Mouse (Mus musculus) brain, embryonic 18.5 days (tissue): ENCODE measurements around the gene Bri3.
A peak's percentile ranks its signal among the peaks of the same experiment; 100 is the strongest.
"Not testable (repeated sequence)": the region's sequence is repeated elsewhere in the genome, so short reads cannot be mapped to it uniquely, and the experiment has no call there.

Experiments
- DNase-seq: peaks from one replicate; pipeline ENCODE4 v3.0.0-alpha.2; 2012; ENCODE audit warnings: low read depth, low spot score

Bri3 gene

DNA sequence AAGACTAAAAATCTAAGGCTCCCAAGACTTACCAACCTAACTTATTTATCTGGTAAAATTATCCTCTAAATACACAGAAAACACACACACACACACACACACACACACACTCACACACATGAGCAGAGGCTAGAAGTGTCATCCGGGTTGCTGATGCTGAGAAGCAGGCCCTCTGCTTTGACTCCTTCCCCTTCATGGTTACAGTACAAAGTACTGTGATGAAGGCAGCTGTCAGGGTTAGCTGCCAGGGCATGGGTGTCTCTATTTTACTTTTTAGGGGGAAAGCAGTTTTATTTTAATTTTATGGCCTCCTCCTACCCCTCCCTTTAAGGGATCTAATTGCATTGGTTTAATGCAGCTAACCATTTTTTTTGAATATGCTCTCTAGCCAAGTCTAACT lies 51.1 kb downstream of the Bri3 start:
- DNase-seq, result no peak

DNA sequence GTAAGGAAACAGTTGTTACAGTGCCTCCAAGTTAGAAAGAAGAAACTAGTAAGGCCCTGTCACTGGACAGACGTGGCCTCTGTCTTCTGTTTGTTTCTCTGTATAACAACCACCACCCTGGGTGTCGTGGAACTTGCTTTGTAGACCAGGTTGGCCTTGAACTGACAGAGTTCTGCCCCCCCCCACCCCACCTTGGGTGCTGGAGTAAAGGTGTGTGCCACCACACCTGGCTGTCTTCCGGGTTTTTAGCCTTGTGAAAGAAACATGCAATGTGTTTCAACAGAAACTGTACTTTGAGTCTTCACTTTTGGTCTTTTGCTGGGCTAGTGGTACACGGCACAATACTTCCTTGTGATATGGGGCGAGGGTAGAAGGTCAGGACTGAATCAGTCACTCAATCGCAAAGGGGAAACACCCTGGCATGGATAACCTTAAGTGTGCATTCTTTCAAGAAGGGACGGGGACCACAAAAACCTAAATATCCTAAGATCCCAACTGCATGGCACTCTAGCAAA lies 51.9 kb downstream of the Bri3 start:
- DNase-seq, result no peak

DNA sequence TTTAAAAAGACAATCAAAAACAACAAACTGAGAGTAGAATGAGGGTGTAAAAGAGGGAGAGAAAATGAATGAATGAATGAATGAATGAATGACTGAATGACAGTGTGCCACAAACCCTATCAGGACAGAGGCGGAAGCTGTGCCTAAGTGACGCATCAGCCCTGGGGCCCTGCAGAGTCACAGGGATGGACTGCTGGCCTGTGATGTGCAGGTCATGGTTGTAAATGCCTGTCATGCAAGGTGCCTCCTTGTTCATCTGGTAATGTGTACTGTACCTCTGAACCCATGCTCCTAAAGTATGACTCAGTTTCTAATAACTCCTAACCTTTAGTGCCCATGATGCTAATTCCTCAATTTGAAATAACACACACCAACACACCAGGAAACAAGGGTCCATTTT lies 58.8 kb downstream of the Bri3 start:
- no peak for DNase-seq

DNA sequence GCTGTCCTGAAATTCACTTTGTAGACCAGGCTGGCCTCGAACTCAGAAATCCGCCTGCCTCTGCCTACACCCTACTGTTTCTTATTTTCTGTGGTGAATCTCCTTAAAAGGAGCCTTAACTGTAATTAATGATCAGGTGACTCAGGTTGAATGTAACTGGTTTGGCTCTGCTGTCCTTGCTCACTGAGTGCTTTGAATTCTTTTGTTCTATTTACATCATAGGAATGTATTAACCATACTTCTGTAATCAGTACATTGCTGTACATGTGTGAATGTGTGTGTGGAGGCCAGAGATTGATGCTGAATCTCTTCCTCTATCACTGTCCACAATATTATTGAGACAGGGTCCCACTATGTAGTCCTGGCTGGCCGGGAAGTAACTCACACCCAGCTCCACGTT lies 64.7 kb downstream of the Bri3 start:
- no peak for DNase-seq

DNA sequence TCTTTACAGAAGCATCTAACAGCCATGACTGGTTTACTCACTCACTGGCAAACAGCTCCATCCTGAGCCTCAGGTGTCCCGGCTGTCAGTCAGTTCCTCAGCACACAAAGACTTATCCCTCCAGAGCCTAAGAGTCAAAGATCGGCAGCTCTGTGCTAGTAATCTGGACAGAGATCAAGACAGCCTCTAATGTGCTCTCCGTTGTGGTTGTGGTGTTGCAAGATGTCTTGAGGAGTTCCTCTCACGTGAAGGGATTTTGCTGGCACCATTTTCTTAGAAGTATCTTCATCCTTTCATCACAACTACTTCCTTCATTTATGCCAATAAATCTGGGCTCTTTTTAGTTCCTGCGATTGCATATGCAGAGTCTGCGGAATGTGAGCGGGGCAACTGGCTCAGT lies 67.9 kb downstream of the Bri3 start:
- no peak for DNase-seq

DNA sequence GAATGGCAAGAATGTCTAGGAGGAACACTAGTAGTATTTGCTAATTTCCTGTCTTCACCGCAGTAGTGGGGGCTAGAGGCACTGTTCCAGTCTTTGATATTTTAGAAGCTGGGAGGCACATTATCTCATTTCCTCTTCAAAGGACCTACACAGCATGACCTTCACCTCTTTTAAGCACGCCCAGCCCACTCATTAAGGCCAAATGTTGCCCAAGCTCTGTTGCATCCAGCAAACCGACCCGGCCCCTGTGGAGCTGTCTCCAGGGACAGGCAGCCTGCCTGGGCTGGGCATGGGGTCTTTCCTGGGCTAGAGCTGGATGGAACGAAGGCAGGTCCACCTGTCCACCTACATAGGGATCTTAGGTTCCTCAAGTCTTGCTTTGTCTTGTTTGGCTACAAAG lies 69.1 kb downstream of the Bri3 start:
- no peak for DNase-seq

DNA sequence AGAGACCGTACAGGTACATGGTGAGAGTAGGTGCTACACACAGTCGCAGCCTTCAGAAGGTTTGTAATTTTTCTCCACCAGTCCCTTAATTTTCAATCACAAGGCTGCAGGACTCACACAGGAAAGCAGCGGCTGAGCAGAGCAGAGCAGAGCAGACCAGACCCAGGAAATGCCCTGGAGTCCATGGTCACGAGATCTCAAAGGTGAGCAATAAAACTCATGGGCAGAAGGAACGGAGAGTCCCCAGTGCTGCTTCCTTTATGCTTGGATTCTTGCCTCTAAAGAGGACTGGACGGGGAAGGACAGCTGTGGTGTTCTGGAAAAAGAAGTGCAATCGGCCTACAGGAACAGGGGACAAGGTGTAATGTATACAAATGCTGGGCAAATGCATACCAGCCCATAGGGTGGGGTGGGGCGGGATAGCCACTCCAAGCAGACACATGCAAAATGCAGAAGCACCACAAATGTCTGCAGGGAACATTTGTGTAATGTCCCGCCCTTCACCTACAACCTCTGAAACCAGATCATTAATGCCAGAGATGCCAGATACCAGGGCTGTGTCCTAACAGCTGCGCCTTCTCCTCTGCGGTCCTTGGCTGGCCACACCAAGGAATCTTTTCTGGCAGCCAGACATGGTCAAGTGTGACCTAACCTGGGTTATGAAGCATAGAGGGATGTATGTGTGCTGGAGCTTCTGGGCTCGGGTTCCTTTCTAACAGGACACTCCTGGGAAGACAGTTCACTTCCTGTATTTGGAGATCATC lies 70.7 kb downstream of the Bri3 start:
- no peak for DNase-seq

DNA sequence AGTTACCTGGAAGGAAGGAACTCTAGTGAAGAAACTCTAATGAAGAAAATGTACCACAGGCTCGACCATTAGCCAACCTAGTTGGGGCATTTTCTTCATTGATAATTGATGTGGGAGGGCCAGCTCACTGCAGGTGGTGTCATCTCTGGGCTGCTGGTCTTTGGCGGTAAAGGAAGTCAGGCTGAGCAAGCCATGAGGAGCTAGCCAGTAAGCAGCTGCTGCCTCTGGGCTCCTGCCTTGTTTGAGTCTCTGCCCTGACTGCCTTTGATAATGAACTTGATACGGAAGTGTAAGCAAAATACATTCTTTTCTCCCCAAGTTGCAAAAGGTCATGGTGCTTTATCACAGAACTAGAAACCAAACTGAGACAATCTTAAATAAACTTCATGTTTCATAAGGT lies 72.2 kb downstream of the Bri3 start:
- no peak for DNase-seq

DNA sequence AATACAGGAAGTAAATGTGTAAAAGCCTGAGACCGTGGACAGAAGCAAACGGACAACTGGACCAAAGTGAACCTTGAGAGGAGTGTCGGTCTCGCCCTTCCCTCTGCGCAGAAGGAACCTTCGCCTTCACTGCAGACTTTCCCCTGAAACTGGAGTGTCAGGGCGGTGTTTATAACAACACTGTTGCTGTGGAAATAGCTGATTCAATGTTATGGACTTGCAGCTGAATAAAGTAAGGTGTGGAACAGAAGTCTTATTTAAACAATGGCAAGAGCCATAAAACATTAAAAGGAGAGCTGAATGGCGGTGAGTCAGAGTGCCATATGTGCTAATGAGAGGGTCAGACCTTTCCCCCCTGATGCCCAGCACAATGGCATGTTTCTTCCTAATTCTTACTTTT lies 73.2 kb downstream of the Bri3 start:
- DNase-seq, result no peak

DNA sequence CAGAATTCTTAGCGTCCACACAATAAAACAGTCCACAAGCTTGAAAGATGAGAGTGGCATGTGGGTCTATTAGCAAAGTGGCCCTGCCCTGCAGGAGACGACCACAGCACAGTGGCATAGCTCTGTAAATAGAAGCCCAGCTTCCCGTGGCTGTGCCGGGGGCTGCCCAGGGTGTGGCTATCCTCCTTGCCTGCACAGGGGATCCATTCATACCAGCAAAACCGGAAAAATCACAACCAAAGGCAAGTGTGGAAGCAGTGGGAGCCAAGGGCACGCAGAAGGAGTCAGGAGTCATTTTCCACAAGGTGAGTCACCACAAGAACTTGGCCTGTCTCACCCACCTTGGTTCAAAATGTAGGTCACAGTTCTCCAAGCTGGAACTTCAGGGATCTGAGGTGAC lies 74.0 kb downstream of the Bri3 start:
- DNase-seq, result no peak

DNA sequence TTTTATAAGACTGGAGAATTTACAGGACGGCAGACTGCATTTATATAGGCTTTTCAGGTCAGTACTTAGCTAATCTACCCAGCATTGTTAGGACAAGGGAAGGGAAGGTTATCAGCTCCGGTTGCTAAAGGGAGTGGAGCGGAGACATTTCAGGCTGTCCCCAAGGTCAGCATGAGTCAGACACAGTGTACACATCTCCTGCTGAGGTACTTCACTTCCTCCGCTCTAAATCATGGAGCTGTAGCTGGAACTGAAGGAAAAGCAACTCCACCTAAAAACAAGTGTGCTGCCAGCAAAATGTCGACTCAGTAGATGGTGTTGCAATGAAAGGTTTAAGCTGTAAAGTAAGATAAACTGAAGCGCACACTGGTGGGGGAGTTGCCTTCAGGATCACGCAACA lies 77.4 kb downstream of the Bri3 start:
- DNase-seq, result no peak

DNA sequence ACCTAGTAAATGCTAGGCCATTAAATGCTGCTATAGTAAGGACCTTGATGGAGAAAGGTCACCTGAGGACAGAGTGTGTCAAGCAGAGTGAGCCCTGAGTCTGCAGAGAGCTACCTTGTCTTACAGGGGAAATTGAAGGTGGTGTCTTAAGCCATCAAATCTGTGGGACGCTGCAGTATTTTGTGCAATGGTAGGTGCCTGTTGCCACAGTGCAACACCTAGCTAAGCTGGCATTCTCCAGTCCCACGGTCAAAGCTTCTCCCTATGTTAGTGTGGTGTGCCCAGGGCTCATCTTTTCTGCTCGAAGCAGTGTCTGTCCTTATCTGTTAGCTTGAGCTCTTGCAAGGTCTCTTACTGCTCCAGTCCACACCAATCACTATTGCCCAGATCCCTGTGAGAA lies 78.5 kb downstream of the Bri3 start:
- DNase-seq, result no peak

DNA sequence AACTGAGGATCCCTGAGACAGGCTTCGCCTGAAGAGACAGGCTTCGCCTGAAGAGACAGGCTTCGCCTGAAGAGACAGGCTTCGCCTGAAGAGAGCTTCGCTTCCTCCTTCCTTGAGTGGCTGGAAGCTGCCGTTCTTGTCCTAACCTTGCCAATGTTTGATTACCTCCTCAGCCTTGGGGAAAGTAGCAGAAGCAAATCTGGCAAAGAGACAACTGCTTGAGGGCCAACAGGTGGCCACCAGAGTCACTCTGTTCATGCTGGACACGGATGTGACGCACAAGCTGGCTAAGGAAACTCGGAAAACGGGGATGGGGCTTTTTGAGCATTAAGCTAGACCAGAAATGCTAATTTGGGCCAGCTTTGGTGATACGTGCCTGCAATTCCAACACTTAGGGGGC lies 89.8 kb downstream of the Bri3 start:
- DNase-seq, result no peak

DNA sequence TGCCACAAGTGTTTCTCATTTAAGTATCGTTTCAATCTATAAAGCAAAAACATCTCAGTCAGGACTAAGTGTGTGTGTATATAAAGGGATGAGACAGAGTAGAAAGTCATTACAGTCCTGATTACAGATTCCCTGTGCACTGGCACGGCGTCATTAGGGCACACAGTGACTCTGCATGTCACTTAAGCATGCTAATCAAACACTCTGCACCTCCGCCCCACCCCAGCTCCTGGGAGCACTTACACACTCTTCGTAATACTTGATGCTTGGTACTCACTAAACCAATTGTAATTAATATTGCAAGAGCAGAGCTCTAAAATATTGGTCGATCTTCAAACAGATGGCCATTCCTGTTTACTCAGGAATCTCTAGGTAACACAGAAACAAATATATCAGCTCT lies 91.1 kb downstream of the Bri3 start:
- not testable (repeated sequence) for DNase-seq

DNA sequence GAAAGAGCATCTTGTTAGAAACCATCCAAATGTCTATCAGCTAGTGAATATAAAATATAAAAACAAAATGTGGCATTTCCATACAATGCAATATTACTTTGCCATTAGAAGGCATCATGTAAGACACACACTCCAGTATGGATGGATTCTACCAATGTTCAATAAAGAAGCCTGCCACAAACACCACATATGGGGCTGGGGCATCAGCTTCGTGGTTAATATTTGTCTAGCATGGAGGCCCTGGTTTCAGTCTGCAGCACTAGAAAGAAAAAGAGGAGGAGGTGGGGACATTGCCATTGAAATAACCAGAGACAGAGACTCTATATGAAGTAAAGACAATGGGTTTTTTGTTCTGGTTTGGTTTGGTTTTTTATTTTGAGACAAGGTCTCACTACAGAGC lies 94.5 kb downstream of the Bri3 start:
- DNase-seq, result no peak

DNA sequence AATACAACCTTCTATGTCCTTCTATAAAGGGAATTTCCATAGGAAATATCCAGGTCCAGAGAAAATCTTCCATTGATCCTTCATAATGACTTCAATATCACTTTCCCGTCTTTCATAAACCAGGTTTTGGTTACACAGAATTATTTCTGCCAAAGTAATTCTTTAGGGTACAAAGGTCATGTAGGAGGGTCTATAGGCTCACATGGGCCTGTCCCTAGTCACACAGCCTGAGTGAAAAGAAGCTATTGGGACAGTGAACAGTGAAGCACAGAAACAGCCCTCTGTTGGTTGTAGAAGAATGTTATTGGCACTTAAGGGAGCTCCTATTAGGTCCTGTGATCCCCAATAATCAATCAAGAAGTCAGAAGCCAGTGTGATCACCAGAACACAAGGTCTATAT lies 96.8 kb downstream of the Bri3 start:
- DNase-seq, result no peak

DNA sequence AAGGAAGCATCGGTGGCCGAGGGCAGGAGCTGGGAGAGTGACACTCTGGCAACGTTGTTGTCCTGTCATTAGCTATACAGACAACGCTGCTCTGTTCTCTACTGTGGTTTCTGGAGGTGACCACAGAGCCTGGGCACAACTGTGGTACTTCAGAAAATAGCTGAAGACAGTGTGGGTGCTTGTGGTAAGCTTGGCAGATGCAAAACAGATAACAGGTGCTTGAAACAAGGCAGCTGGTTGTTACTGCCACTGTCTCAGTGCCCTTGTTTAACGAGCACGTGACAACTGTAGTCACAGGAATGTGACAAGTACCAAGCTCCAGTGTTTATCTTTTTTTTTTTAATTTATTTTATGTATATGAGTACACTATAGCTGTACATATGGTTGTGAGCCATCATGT lies 100.4 kb downstream of the Bri3 start:
- no peak for DNase-seq

DNA sequence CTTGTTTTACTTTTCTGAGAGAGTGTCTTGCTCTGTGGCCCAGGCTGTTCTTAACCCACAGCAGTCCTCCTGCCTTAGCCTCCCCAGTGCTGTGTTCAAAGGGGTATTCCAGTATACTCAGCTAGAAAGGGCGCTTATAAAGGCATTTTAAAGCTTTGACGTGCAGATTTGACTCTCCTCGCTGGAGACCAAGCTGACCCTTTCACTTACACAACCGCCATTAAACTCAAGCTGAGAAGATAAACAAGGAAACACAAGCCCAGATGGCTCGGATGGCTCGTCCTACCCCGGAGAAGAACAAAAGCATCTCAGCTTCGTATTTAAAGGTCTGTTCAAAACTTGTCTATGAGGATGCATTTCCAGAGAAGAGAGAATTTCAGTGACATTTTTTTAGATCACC lies 106.9 kb downstream of the Bri3 start:
- no peak for DNase-seq

DNA sequence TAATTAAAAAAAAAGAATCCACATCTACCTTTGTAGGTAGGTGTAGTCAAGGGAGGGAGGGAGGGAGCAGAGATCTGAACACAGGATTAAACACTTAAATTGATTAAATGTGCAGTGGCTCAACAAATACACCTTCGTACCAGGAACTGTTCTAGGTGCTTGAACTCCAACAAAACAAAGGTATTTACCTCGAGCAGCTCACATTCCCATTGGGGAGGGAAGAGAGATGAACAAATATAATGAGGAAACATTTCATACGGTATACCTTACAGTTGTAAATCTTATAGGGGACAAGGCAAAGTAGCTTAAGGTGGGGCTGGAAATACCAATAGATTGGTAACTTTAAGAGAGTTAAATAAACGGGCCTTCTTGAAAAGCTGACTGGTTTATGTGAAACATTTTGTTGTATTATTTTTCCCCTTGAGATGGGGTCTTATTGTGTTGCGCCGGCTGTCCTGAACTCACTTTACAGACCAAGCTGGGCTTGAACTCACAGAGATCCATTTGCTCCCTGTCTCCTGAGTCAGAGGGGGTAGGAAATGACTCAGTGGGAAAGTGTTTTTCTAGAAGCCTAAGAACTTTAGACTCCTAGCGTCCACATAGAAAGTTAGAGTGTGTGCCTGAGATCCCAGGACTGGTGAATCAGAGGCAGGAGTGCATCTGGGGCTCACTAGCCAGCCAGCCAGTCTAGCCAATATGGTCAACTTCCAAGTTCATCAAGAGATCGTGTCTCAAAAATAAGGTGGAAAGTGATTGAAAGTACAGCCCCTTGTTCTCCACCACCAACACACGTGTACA lies 108.2 kb downstream of the Bri3 start:
- no peak for DNase-seq

DNA sequence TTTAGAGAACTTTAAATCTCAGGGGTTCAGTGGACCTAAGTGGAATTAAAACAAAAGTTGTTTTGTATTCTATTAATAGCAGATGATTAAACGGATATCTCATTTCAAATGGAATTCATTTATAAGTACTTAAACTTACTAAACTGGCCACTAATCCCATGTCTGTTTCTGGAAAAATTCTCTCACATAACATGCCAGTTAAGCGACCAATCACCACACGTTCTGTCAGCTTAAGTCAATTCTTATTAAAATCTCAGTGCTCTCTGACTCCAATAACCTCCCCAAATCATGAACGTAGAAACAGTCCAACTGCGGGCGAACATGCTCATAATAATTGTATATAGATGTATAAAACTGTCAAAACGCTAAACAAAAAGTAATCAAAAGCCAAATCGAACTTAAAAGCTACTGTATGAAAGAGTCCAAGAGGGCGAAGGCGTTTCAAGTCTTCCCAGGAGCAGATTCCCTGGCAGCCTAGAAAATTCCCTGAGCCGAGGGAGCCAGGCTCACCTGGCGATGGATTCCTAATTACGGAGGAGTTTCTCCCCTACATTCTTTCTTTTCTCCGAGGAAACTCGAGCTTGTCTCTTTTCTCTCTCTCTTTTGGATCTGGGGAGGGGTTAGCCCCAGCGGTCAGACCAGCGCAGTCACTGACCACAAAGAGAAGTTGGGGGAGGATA lies 112.7 kb downstream of the Bri3 start:
- no peak for DNase-seq

DNA sequence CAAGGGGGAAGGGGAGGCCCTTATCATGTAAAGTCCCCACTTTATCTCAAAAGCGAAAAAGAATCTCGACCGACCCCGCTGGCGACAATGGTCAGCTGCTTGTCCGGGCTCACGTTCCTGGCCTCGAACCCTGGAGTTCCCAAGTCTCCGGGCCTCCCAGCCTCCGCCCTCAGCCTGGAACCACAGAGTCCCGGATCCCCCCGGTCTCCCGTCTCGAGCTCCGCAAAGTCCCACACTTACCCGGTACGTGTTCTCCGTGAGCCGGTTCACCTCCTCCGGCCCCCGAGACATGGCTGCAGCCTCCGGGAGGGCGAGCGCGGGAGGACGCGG lies 113.3 kb downstream of the Bri3 start:
- DNase-seq, result no peak

DNA sequence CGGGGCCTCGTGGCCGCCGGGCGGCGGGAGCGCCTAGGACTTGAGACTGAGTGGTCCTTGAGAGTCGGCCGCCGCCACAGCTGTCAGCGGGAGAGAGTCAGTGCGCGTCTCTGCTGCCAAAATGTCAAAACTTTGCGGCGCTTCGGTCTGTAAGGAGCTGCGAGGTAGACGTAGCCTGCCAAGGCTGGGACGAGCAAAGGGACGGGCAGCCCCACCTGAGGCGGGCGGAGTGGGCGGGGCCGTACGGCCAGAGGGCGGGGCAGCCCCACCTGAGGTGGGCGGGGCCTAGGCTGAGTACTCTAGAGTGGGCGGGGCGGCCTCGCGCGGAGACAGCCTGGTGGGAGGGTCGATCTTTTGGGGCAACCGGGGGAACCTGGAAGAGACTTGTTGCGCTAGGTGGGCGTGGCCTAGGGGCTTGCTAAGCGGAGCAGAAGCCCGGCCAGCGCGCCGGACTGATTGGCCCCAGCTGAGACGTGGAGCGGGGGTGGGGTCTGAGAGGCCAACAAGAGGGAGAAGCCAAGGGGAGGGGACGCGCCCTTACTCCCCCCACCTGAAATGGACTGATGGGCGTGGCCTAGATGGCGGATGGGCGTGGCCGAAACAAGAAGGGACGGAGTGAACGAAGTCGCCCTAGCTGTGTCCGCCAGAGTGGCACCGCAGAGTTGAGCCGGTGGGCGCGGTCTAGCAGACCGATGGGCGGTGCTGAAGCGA lies 113.8 kb downstream of the Bri3 start, which contains the start of gene Baiap2l1:
Gene Baiap2l1, minus strand, starts transcription at position 232 of the 711 bp plus-strand sequence.
- peak; percentile 14 for DNase-seq
